Mouse (Mus musculus): ENCODE measurements around the gene Lrrc10.

GRCm38 (mm10) chr10:117023693-117024092 lies 21.4 kb upstream of the Lrrc10 start:
- TF ChIP-seq TCF12 (IDR thresholded peaks at IDR 0.05; ENCODE audit: low read depth, low read length) (no peak), MAX (IDR thresholded peaks at IDR 0.05; ENCODE audit: low read length) (no peak), MAFK (IDR thresholded peaks at IDR 0.05; ENCODE audit: borderline replicate concordance, low read depth, low read length) (no peak), CTCF (IDR thresholded peaks at IDR 0.05 in 2 of 3, conservative IDR thresholded peaks at IDR 0.05 in 1 of 3; ENCODE audit: control insufficient read depth in 1 of 3, insufficient read depth in 1 of 3, low read depth in 2 of 3, low read length in 3 of 3, poor library complexity in 1 of 3, severe bottlenecking in 1 of 3) (no peak), POLR2A (IDR thresholded peaks at IDR 0.05; ENCODE audit: control insufficient read depth in 1 of 2, insufficient read depth in 1 of 2, low read depth in 1 of 2, low read length in 2 of 2, poor library complexity in 1 of 2) (no peak), GATA1 (IDR thresholded peaks at IDR 0.05; ENCODE audit: low read depth, low read length) (no peak), POLR2AphosphoS2 (IDR thresholded peaks at IDR 0.05; ENCODE audit: low read length) (no peak), TBP (IDR thresholded peaks at IDR 0.05; ENCODE audit: low read depth, low read length) (no peak), EP300 (IDR thresholded peaks at IDR 0.05; ENCODE audit: low read depth in 1 of 2, low read length in 2 of 2) (no peak), MEF2A (IDR thresholded peaks at IDR 0.05; ENCODE audit: extremely low read depth, insufficient replicate concordance, low read depth, low read length, poor library complexity, severe bottlenecking) (no peak), NELFE (IDR thresholded peaks at IDR 0.05; ENCODE audit: low read depth, low read length) (no peak)

Measured in MEL (cell line).